Mouse (Mus musculus) MEL (cell line): ENCODE results near the gene Tmc6. TPM values are rescaled to one million over a fixed set of nuclear protein-coding genes. Genes with fewer than 3 reads are reported as not detected.
A peak's percentile ranks its signal among the peaks of the same experiment; 100 is the strongest.

ENCODE experiments used
- DNase-seq: peaks from one replicate; pipeline ENCODE4 v3.0.0; 2011; ENCODE audit warnings: low read depth, low spot score
- H3K27ac ChIP-seq: 2 replicates; pipeline ENCODE4 v1.5.1; 2012; ENCODE audit warnings: low read depth, mild to moderate bottlenecking, control low read depth, low read length, moderate library complexity; ENCODE audit not compliant: control insufficient read depth
- H3K27me3 ChIP-seq, 2 experiments: fragments of 150-350 bp in 1 of 2; sonication (generic) in 1 of 2; 2 replicates each; pipeline ENCODE4 v1.6.1; 2012; ENCODE audit warnings: low read length in 2 of 2, mild to moderate bottlenecking in 2 of 2, improper control_type of control experiment in 1 of 2, moderate library complexity in 1 of 2; ENCODE audit not compliant: insufficient read depth in 2 of 2, control insufficient read depth in 1 of 2
- H3K36me3 ChIP-seq, 2 experiments: 2 replicates each; pipeline ENCODE4 v1.6.1; 2012 to 2014; ENCODE audit warnings: low read length in 2 of 2, improper control_type of control experiment in 1 of 2, inconsistent platforms in 1 of 2, mild to moderate bottlenecking in 1 of 2; ENCODE audit not compliant: insufficient read depth in 2 of 2, control insufficient read depth in 1 of 2
- H3K4me1 ChIP-seq, 2 experiments: fragments of 150-350 bp in 1 of 2; sonication (generic) in 1 of 2; 2 replicates each; pipeline ENCODE4 v1.6.1; 2012; ENCODE audit warnings: low read length in 2 of 2, improper control_type of control experiment in 1 of 2, mild to moderate bottlenecking in 1 of 2; ENCODE audit not compliant: insufficient read depth in 2 of 2, control insufficient read depth in 1 of 2
- H3K4me3 ChIP-seq, 2 experiments: fragments of 150-350 bp in 1 of 2; sonication (generic) in 1 of 2; 2 replicates each; pipeline ENCODE4 v1.5.1; 2012; ENCODE audit warnings: low read depth in 2 of 2, low read length in 2 of 2, mild to moderate bottlenecking in 2 of 2, moderate library complexity in 2 of 2, control low read depth in 1 of 2, improper control_type of control experiment in 1 of 2; ENCODE audit not compliant: control insufficient read depth in 1 of 2, insufficient read depth in 1 of 2
- H3K79me2 ChIP-seq: 2 replicates; pipeline ENCODE4 v1.6.1; 2012; ENCODE audit warnings: mild to moderate bottlenecking, low read length, moderate library complexity; ENCODE audit not compliant: control insufficient read depth, poor library complexity, insufficient read depth
- H3K9ac ChIP-seq: 2 replicates; pipeline ENCODE4 v1.6.1; 2012; ENCODE audit warnings: low read depth, mild to moderate bottlenecking, control low read depth, low read length, moderate library complexity; ENCODE audit not compliant: control insufficient read depth, poor library complexity, severe bottlenecking
- H3K9me3 ChIP-seq: fragments of 150-350 bp; sonication (generic); replicated peaks from 2 replicates; pipeline ENCODE4 v1.6.1; 2012; ENCODE audit warnings: mild to moderate bottlenecking, low read length, improper control_type of control experiment, moderate library complexity; ENCODE audit not compliant: insufficient read depth
- BHLHE40 ChIP-seq: IDR thresholded peaks from 2 replicates; pipeline ENCODE4 v1.6.1; 2012; ENCODE audit warnings: low read depth, mild to moderate bottlenecking, inconsistent platforms, low read length, improper control_type of control experiment, borderline replicate concordance
- CHD2 ChIP-seq: IDR thresholded peaks from 2 replicates; pipeline ENCODE4 v1.6.1; 2011; ENCODE audit warnings: low read length, improper control_type of control experiment
- CTCF ChIP-seq, 3 experiments: IDR thresholded peaks in 2 of 3; conservative IDR thresholded peaks in 1 of 3; 2 replicates each; pipeline ENCODE4 v1.5.1; 2011 to 2012; ENCODE audit warnings: low read length in 3 of 3, low read depth in 2 of 3, mild to moderate bottlenecking in 2 of 3, improper control_type of control experiment in 1 of 3, inconsistent platforms in 1 of 3, mixed read lengths in 1 of 3, moderate library complexity in 1 of 3; ENCODE audit not compliant: control insufficient read depth in 1 of 3, insufficient read depth in 1 of 3, poor library complexity in 1 of 3, severe bottlenecking in 1 of 3
- ETS1 ChIP-seq: IDR thresholded peaks from 2 replicates; pipeline ENCODE4 v1.6.1; 2012; ENCODE audit warnings: low read depth, mild to moderate bottlenecking, inconsistent platforms, low read length, improper control_type of control experiment, moderate library complexity
- HCFC1 ChIP-seq: IDR thresholded peaks from 2 replicates; pipeline ENCODE4 v1.6.1; 2012; ENCODE audit warnings: low read depth, mild to moderate bottlenecking, inconsistent platforms, low read length, improper control_type of control experiment, moderate library complexity
- KAT2A ChIP-seq: conservative IDR thresholded peaks from 2 replicates; pipeline ENCODE4 v1.6.1; 2012; ENCODE audit warnings: low read depth, low read length, improper control_type of control experiment, inconsistent platforms
- MAZ ChIP-seq: IDR thresholded peaks from 2 replicates; pipeline ENCODE4 v1.6.1; 2012; ENCODE audit warnings: low read depth, mild to moderate bottlenecking, inconsistent platforms, low read length, improper control_type of control experiment
- MXI1 ChIP-seq: IDR thresholded peaks from 2 replicates; pipeline ENCODE4 v1.6.1; 2011; ENCODE audit warnings: mild to moderate bottlenecking, low read depth, low read length, improper control_type of control experiment
- NELFE ChIP-seq: IDR thresholded peaks from 2 replicates; pipeline ENCODE4 v1.6.1; 2011; ENCODE audit warnings: low read depth, low read length, improper control_type of control experiment
- NRF1 ChIP-seq: IDR thresholded peaks from 2 replicates; pipeline ENCODE4 v1.6.1; 2014; ENCODE audit warnings: low read depth, mild to moderate bottlenecking, inconsistent platforms, low read length, improper control_type of control experiment, moderate library complexity; ENCODE audit not compliant: poor library complexity, insufficient read depth, severe bottlenecking
- POLR2AphosphoS2 ChIP-seq: IDR thresholded peaks from 2 replicates; pipeline ENCODE4 v1.6.1; 2011; ENCODE audit warnings: low read length, improper control_type of control experiment
- RAD21 ChIP-seq: IDR thresholded peaks from 2 replicates; pipeline ENCODE4 v1.6.1; 2011; ENCODE audit warnings: mild to moderate bottlenecking, low read depth, low read length, improper control_type of control experiment
- SIN3A ChIP-seq: IDR thresholded peaks from 2 replicates; pipeline ENCODE4 v1.6.1; 2012; ENCODE audit warnings: low read length, improper control_type of control experiment, inconsistent platforms
- SMC3 ChIP-seq: IDR thresholded peaks from 2 replicates; pipeline ENCODE4 v1.6.1; 2011; ENCODE audit warnings: low read depth, low read length, improper control_type of control experiment
- polyA plus RNA-seq, 2 experiments: library from polyadenylated mRNA; stranded (reverse) in 1 of 2; unstranded in 1 of 2; fragments of >175 nt in 1 of 2; fragments of >200 nt in 1 of 2; gene quantifications; 2 replicates each; pipeline versions ENCODE4 v1.2.1 to v1.2.4; 2012; ENCODE audit warnings: low replicate concordance in 2 of 2, low read depth in 1 of 2; ENCODE audit not compliant: insufficient read length in 2 of 2, insufficient read depth in 1 of 2, missing spikeins in 1 of 2
- total RNA-seq: library from RNA; depleted of rRNA; stranded (reverse); fragments of 300-350 nt; gene quantifications from 2 replicates; pipeline ENCODE4 v1.2.3, GENCODE M21; 2012

The Tmc6 gene
- total and polyA plus RNA-seq, 3 experiments = 48.8 to 61.2 TPM; not detected in 1

DNA sequence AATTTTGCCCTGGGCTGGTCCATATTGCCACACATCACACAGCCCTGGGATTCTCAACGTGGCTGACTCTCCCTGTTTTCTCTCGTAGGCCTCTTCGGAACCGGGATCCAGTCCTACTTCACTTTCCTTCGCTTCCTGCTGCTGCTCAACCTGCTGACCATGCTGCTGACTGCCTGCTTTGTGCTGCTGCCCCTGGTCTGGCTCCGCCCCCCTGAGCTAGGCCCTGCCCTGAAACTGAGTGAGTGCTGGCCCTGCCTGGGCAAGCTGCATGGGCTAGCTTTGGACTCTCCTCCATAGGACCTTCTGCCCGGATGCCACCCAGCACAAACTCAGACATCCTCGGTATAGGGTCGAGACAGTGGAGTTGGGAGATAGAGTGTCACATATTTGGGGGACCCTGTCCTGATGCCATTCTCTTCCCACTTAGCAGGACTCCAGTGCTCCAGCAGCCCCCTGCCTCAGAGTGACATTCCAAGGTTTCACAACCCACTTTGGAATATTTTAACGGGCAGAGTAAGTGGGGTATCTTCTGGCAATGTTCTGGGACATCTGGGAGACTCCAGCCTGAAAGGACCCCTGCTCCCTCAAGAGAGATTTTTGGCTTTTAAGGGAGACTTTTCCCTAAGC lies 1.8 kb upstream of the Tmc6 start:
- H3K27ac ChIP-seq = no peak overlapping the region
- no peaks in the 10 kb centered on the region for H3K9me3 ChIP-seq
- peaks cover 27% of the 10 kb centered on the region for H3K79me2 ChIP-seq
- no peaks in the 10 kb centered on the region for H3K36me3 ChIP-seq
- TF ChIP-seq NRF1 = no peak
- TF ChIP-seq SIN3A = 0 out of 2 replicates have a peak, but pooled peaks have one; percentile 9
- TF ChIP-seq NELFE = 0 out of 2 replicates have a peak, but pooled peaks have one; percentile 16
- no peak for TF ChIP-seq SMC3
- TF ChIP-seq HCFC1 = no peak
- TF ChIP-seq POLR2AphosphoS2 = no peak
- no peak for TF ChIP-seq BHLHE40
- peak overlapping the region in 1 of 2 experiments; percentile 31; a peak in 1 of 4 replicates for H3K4me3 ChIP-seq
- H3K4me1 ChIP-seq = peaks cover 3 to 9% of the 10 kb centered on the region in 2 experiments; a peak in 2 of 4 replicates
- DNase-seq = no peak
- no peaks in the 10 kb centered on the region for H3K27me3 ChIP-seq
- no peak overlapping the region; the same call in 1 of the 2 replicates for H3K9ac ChIP-seq

DNA sequence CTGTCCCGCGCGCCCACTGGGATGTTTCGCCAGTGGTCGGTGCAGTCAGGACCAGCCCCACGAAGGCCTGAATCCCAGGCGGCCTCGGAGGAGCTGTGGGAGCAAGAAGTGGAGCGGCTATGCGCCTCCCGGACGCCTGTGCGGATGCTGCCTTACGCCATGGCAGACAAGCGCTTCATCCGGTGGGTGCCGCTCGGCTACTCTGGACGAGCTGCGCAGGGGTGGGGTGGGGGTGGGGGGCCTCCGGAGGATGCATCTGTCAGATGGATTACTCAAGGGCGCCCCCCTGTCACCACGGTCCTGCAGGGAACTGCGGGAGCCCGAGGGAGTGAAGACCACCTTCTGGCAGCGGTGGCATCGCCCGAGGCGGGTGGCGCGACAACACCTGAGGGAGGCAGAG lies 1.1 kb upstream of the Tmc6 start:
- DNase-seq = peak; percentile 76
- H3K79me2 ChIP-seq = peaks cover 32% of the 10 kb centered on the region
- H3K4me3 ChIP-seq = peak overlapping the region; percentile 74 to 81
- TF ChIP-seq RAD21 (peak; percentile 6), CHD2 (no peak), CTCF (IDR thresholded peaks at IDR 0.05 in 2 of 3, conservative IDR thresholded peaks at IDR 0.05 in 1 of 3; ENCODE audit: control insufficient read depth in 1 of 3, insufficient read depth in 1 of 3, low read depth in 2 of 3, low read length in 3 of 3, poor library complexity in 1 of 3, severe bottlenecking in 1 of 3) (peak in 2 of 3 experiments; percentile 62 to 83; a peak in 5 of 6 replicates), ETS1 (no peak)
- H3K27ac ChIP-seq = peak overlapping the region; percentile 96
- H3K27me3 ChIP-seq = no peaks in the 10 kb centered on the region
- peaks cover 3 to 13% of the 10 kb centered on the region in 2 experiments; a peak in 2 of 4 replicates for H3K4me1 ChIP-seq
- H3K9me3 ChIP-seq = no peaks in the 10 kb centered on the region
- H3K9ac ChIP-seq = peak overlapping the region; percentile 82
- H3K36me3 ChIP-seq = no peaks in the 10 kb centered on the region

DNA sequence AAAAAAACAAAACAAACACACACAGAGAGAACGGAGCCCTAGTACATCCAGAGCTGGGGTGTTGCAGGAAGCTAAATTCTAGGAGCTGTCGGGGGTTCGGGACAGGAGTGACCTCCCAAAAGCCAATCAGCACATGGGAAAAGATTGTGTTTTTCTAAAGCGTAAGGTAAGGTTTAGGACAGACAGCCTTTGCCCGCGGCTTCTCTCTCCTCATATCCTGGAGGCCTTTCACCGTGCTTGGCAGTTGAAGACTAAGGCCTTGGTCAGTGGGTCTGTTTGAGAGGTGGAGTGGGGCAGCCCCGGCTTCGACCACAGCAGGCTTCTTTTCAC lies 672 bp upstream of the Tmc6 start:
- Histone ChIP-seq H3K36me3 (no peaks in the 10 kb centered on the region), H3K27ac (peak overlapping the region; percentile 96), H3K4me1 (peaks cover 3 to 13% of the 10 kb centered on the region in 2 experiments; a peak in 2 of 4 replicates), H3K9me3 (no peaks in the 10 kb centered on the region), H3K79me2 (peaks cover 33% of the 10 kb centered on the region), H3K27me3 (no peaks in the 10 kb centered on the region), H3K9ac (peak overlapping the region; percentile 82), H3K4me3 (peak overlapping the region; percentile 74 to 81)
- DNase-seq = peak; percentile 51
- TF ChIP-seq MAZ = no peak
- no peak for TF ChIP-seq KAT2A
- peak; percentile 12 for TF ChIP-seq MXI1
- no peak; the same call in 1 of the 2 replicates for TF ChIP-seq NELFE
